Mouse (Mus musculus) urinary bladder, postnatal 0 days (tissue): Measurements from ENCODE around the gene Srpx2. TPM values are rescaled to one million over a fixed set of nuclear protein-coding genes. Genes with fewer than 3 reads are reported as not detected.

Experiments
- polyA plus RNA-seq: library from polyadenylated mRNA; unstranded; fragments of >200 nt; fragmentation: Nextera tagmentation; extraction: Ambion mirVana; gene quantifications from 2 replicates; pipeline ENCODE4 v1.2.1, GENCODE M21; 2015

Srpx2 gene
- 6.1 and 6.5 TPM in 2 replicates for polyA plus RNA-seq

DNA sequence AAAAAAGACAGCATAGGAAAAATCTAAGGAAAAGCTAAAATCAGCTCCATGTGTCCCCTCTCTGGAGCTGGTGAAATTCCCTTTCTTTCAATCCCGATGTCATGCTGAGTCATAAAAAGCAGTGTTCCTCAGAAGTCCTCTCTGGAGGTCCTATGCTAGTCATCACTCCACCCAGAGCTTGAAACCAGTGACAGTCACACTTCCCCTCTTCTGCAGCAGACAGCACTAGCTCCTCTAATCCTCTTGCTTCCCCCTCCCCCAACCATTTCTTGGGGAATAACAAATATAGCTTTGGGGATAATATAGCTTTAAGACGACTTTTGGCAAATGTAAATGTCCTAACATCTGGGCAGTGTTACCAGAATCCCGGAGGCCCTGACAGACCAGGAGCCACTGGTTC lies at the start of gene Srpx2:
Gene Srpx2 (plus strand): TSS at position 166 of the 400 bp plus-strand sequence.

DNA sequence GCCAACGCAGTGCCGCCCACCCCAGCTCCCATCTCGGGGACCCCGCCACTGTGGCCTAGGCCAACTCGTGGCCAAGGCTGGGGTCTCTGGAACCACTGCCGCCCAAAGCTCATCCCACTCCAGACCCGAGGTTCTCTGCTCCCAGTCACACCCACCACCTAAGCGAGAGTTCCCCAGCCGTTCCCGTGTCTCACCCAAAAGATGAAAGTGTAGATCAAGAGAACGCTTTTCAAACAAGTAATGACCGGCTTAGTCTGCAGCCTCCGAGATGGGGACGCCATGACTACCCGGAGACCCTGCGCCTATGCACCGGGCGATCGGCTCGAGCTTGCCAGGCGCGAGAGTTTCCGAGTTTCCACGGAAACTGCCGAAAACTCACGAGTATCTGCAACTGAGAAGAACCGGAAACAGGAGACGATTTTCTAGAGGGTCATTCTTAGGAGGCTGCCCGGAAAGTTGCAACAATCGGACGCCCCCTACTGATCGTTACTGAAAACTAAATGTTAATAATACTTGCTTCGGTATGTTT lies 10.1 kb upstream of the Srpx2 start, which contains the start of gene Tspan6:
Gene Tspan6 (minus strand): TSS at position 416 of the 529 bp plus-strand sequence.

DNA sequence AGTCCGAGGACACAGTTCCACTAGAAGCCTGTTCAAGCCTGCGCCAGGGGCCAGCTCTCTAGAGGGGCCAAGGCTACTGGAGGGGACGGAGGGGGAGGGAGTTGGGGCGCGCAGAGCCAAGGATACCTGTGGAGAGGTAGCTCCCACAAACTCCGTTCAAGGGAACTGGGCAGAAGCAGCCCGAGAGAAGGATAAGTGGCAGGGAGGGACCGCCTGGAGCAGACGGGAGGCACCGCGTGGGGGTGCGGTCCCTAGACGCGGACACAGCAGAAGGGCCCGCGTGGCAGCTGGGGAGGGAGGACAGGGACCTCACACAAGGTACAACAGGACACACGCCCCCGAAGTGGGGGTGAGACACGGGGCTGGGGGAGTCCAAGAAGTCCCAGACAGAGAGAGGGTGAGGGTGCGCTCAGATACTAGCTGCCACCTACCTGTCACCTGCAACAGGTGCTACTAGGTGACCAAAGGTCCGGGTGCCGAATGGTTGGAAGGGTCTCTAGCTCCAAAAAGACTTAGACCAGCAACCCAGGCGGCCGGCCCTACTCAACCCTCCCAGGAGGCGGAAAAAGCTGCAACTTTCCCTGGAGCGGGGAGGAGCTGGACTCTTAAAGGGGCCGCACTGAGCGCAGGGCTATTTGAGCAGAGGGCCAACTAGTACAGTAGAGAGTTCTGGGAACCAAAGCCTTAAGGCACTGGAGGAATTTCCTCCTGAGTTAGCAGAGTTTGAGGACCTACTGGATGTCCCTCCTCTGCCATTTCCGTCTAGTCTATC lies 73.2 kb downstream of the Srpx2 start, which contains the start of gene Sytl4:
Gene Sytl4 (minus strand): TSS at position 582 of the 772 bp plus-strand sequence.

Other genes starting within 250 kb of the Srpx2 start
- 1.7 and 3.7 TPM in 2 replicates for gene Pcdh19, start 219.4 kb upstream of the Srpx2 start, polyA plus RNA-seq
- gene Tnmd, start 57.4 kb upstream of the Srpx2 start, polyA plus RNA-seq, result 8.6 and 10.5 TPM in 2 replicates
- 65.2 and 83.0 TPM in 2 replicates for gene Tspan6, start 10.0 kb upstream of the Srpx2 start, polyA plus RNA-seq
- 2.3 and 2.7 TPM in 2 replicates for gene Sytl4, start 73.4 kb downstream of the Srpx2 start, polyA plus RNA-seq
- gene Cstf2, start 150.8 kb downstream of the Srpx2 start, polyA plus RNA-seq, result 11.1 and 13.1 TPM in 2 replicates